Mouse (Mus musculus) liver, adult 2 months (tissue): ENCODE measurements around the gene Noxo1.

Experiments
- CTCF ChIP-seq: fragments of 200-500 bp; IDR thresholded peaks from 2 replicates; pipeline ENCODE4 v1.5.1; 2011; ENCODE audit warnings: low read depth, low read length, control low read depth
- POLR2A ChIP-seq: fragments of 200-500 bp; IDR thresholded peaks from 2 replicates; pipeline ENCODE4 v1.6.1; 2011; ENCODE audit warnings: low read length, control low read depth; ENCODE audit not compliant: insufficient read depth; ENCODE audit errors: extremely low read depth

- no peak for TF ChIP-seq CTCF
- peak; percentile 82 for TF ChIP-seq POLR2A
Measured at GRCm38 (mm10) chr17:24650070-24650616, 45.9 kb upstream of the Noxo1 start, which contains the start of gene Slc9a3r2.
